Mouse (Mus musculus) cerebellum, adult 18-20 months (tissue): ENCODE results near the gene Stradb.
"Not testable (repeated sequence)": the region's sequence is repeated elsewhere in the genome, so short reads cannot be mapped to it uniquely, and the experiment has no call there.

ENCODE experiments used
- DNase-seq, 2 experiments: peaks; one replicate each; pipeline ENCODE4 v3.0.0; 2021

Gene Stradb

DNA sequence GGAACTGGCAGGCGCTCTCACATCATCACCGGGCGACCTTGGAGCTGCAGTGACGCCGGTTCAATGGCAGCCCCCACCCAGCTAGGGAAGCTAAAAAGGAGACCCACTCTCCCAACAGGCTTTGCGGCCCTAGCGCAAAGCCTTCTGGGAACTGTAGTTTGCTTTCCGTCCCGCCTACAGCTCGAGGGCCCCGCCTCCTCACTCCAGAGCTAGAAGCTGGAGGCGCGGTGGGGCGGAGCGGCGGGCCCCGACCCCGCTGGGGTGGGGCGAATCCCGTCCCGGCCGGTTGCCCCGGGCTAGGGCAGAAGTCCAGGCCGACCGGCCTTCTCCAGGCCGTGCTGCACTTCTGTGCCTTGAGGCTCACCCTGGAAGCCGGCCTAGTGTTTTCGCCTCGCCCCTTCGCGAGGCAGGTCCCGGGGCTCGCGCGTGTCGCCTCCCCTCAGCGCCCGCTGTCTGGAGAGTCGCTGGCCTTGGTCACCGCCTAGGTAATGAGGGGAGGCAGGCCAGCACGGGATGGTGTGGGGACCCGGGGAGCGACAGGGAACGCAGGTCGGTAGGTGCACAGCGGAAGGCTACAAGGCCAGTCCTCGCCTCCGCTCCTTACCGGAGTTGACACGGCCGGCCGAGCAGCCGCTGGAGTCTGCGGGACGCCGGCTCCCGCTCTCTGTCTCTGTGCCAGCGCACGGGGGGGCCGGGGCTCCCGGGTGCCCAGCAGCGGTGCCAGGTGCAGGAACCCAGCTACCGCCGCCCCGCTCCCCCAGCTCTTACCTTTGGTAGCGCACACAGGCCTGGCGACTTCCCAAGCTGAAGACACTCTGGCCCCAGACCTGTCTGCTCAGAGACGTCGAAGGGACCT, at the start of gene Stradb, which contains the start of gene Trak2:
TSS of gene Stradb (plus strand) at position 157 of the 856 bp plus-strand sequence.
TSS of gene Trak2 (minus strand) at position 65 of the 856 bp plus-strand sequence.
- DNase-seq, result peak; percentile 94 to 95

DNA sequence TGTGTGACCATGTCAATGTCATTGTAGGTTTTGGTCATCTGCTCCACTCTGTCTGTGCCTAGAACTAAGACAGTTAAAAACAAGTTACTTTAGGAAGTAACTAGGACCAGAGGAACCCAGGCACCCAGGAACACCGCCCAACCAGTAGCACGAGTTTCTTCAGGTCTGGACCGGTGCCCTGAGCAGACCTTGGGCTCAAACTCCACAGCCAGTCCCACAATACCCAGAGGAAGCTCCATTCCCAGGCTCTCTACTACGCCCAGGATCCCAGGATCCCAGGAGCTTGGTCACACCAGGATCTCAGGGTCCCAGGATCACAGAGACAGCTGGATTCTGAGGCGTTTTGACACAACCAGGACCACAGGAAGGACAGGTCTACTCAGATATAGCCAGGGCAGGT, 46.7 kb upstream of the Stradb start:
- DNase-seq, result no peak

GRCm38 (mm10) chr1:58936746-58937605, 36.3 kb upstream of the Stradb start:
- DNase-seq, result no peak

DNA sequence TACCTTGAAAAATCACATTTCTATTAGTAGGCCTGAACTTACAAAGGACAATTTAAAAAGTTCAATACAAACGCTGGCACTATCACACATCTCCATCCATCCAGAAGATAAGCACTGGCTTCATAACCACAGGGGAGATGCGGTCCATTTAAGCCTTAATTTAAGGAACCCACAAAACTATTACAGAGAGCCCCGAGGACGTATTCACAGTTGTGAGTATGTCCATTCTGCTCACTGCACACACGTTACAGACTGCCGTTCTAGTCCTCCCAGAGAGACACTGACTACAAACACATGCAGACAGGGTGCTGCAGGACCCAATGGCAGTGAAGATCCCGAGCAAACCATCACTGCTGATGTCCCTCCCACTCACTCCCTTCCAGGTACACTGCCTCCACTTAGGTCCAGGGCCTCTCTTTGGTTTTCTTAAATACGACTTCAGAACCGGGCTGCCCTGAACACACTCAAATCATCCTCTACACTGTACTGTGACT, 35.7 kb upstream of the Stradb start:
- DNase-seq, result no peak

DNA sequence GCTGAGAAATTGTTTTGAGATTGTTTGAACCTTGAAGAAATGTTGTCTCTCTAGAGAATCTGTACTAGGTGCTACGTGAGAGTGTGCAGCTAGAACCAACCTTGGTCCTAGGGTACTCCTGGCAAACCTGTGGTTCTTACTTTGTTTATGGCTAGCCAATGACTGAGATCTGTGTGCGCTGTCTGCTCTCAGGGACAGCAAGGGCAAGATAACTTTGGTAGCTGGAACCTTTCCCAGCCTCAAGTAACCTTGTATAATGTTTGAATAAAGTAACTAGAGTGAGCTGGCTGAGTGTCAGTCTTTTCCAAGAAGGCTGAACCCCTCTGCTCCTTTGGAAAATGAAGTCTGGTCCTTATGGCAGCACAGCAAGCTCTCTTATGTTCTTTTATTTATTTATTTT, 27.8 kb upstream of the Stradb start:
- no peak for DNase-seq

DNA sequence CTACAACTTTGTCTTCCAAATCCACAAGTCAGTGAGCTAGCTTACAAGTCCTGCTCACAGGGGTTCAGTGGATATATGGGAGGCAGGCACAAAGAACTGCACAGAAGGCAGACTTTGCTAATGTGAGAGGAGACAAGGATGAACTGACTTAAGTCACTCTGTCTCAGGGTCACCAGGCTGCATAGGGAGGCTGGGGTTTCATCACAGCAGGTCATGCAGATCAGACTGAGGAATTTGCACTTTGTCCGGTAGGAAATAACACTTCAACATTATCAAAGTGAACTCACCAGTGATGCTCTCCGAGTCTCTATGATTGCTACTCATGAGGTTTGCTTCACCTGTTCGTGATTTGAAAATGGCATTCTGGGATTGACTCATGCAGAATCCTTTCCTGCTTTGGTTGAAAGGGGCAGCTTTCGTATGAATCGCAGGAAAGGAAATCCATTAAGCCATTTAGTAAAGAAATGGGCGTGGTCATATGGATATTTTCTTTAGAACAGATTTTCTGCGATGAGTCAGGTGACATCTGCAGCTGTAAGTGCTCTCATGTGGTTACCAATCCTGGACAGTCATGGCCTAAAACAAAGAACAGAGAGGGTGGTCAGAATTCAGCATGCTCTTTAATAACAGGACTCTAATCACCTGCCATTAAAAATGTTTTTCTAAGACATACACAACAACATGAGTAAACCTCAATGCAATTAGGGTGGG, 27.2 kb upstream of the Stradb start:
- no peak for DNase-seq

- DNase-seq, result no peak
Observed at GRCm38 (mm10) chr1:58946718-58947117, 26.6 kb upstream of the Stradb start.

- no peak for DNase-seq
Observed at GRCm38 (mm10) chr1:58949561-58950106, 23.7 kb upstream of the Stradb start.

DNA sequence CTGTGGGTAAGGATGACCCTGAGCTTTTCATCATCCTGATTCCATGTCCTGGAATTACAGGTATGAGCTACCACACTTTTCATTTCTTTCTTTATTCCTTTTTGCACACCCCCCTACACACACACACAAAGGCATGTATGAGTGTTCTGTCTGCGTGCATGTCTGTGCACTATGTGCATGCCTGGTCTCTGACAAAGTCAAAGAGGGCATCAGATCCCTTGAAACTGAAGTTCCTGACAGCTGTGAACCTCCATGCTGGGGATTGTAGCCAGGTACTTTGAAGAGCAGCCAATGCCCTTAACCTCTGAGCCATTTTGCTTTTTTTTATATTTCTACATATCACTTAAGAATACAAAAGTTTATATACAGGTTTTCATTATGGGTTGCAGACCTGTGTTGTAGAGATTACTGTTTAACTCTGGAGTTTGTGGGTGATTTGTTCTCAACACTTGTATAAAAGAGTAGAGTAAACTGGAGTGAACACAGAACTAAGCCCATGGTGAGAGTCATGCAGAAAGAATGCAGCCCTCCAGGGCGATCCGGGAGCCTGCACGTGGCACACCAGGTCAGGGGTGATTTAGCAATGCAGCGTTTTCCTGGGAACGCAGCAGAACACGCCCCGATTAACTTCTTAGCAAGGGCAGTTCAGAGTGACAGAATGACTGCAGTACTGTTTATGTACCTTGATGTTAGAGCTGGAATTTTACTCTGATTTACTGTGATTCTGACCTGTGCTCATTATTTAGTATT, 22.2 kb upstream of the Stradb start:
- no peak for DNase-seq

- no peak for DNase-seq
Observed at GRCm38 (mm10) chr1:58951841-58952240, 21.5 kb upstream of the Stradb start.

DNA sequence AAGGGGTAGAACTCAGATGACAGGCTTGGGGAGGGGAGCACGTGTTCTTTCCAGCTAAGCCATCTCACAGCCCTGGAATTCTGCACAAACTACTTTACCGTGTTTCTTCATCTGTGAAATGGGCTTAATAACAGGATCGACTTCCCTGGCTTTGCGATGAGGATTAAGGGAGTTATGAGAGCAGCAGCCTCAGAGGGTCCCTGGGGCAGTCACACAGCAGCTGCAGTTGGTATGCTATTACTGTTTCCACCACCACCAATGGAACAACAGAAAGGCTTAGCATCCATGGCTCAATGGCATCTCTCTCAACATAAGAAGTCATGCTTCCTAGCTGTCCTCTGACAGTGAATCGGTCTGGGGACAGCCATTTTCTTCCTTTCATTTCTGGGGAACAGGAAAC, 20.8 kb upstream of the Stradb start:
- no peak for DNase-seq

GRCm38 (mm10) chr1:58952997-58953396, 20.3 kb upstream of the Stradb start:
- no peak for DNase-seq

DNA sequence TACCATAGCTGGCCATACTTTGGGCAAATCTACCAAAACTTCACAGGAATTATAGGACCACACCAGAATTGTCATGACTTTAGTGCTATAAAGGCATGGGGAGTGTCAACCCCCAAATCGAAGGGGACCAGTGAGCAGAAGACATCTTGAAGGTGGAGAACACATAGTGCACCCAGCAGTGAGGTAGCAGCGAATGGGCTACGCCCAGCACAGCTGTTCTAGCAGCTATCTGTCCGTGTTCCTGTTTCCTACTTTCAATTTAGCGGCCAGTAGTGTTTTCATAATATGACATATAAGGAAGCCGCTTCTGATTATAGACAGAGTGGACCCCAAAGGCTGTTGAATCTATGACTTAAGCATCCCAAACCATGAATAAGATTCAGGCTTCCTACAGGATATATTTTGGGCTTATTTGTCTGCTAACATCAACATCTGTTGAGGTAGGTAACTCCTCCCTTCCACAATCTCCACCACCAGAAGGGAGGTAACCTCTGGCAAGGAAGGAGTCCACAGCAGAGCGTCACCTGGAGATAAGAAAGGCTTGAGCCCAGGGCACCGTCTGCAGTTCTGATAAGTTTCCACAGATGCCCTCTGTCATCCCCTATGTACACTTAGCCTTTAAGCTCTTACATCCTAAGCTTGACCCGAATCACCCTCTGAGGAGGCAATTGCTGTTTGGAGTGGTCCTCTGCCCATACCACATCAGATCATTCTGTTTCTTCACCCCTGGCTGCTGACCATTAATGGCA, 19.5 kb upstream of the Stradb start:
- DNase-seq, result no peak

GRCm38 (mm10) chr1:58954578-58955410, 18.5 kb upstream of the Stradb start:
- no peak for DNase-seq

GRCm38 (mm10) chr1:58955716-58956115, 17.6 kb upstream of the Stradb start:
- DNase-seq, result no peak

DNA sequence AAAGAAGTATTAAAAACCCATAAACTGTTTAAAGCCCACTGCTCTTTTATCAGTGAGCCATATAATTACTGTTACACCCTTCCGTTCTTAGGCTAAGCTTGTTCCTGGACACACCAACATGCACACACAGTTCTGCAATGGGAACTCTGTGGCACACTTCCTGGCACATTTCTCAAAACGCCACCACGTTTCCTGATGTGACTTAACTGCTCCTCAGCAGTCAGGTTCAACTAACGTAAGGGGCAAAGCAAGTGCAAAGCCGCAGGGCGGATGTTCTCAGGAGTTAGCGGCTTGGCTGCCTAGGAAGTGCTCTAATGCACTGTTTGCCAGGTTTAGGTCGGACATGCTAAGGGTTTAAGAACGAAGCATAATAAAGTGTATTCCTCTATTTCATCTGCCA, 17.1 kb upstream of the Stradb start:
- no peak for DNase-seq

DNA sequence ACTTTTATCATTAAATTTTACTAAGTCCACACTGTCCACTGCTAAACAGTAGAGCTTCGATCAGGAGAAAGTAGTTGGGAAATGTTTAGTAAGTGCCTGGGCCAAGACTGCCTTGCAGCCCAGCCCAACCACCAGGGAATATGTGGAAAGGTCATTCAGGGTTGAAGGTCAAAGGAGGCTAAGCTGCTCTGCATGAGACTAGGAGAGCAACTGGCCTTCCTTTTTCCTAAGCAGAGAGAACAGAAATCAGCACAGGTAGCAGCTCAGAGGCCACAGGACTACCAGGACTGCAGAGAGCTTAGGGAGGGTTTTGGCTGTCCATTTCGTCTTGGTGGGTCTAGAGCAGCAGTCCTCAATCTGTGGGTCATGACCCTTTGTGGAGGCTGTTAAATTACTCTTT, 15.4 kb upstream of the Stradb start:
- no peak for DNase-seq

DNA sequence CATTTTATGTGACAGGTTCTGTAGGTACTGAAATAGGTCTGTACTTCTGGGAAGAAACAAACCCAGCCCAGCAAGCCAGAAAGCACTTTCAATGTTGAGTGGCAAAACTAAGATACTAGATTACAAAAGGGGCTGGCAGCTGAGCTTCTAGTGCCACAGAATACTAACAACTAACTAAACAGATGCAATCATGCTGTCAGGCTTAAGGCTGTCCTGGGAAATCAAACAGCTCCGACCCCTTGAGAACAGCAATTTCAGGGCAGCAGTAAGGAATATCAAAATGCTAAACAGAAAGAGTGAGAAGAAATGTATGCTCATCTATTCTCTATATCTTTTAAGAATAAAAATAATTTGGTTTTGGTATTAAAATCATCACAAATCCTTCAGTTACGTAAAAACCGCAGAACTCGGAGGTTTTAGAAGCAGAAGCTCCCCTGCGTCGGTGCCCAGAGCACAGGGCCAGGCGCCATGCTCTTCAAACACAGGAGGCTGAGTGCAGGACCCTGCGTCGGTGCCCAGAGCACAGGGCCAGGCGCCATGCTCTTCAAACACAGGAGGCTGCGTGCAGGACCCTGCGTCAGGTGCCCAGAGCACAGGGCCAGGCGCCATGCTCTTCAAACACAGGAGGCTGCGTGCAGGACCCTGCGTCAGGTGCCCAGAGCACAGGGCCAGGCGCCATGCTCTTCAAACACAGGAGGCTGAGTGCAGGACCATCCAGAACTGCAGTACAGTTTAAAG, 14.4 kb upstream of the Stradb start:
- DNase-seq, result not testable (repeated sequence)

DNA sequence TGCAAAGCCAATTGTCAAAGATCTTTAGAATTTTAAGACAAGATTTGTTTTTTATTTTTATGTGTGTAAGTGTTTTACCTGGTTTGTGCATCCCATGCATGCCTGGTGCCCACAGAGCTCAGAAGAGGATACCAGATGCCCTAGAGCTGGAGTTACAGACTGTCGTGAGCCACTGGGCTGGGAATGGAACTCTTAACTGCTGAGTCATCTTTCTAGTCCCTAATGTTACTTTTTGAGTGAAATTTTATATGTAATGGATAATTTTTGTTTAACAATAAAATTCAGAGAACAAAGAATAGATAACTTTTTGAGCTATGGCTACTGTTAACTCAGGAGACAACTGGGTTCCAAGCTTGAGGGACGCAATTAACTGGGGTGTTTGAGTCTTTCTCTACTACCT, 13.6 kb upstream of the Stradb start:
- no peak for DNase-seq
